Mouse (Mus musculus) forebrain, embryonic 10.5 days (tissue): Measurements from ENCODE around the gene Fam217a. TPM values are rescaled to one million over a fixed set of nuclear protein-coding genes. Genes with fewer than 3 reads are reported as not detected.
A peak's percentile ranks its signal among the peaks of the same experiment; 100 is the strongest.
"Not testable (repeated sequence)": the region's sequence is repeated elsewhere in the genome, so short reads cannot be mapped to it uniquely, and the experiment has no call there.

Experiments used
- DNase-seq: peaks from one replicate; pipeline ENCODE4 v3.0.0-alpha.2; 2017; ENCODE audit warnings: low spot score; ENCODE audit errors: extremely low spot score
- H3K27ac ChIP-seq: fragments of 300-500 bp; sonication (generic); 2 replicates; pipeline ENCODE4 v1.5.1; 2016; ENCODE audit warnings: mild to moderate bottlenecking
- H3K27me3 ChIP-seq: fragments of 300-500 bp; sonication (generic); 2 replicates; pipeline ENCODE4 v1.6.1; 2016; ENCODE audit warnings: mild to moderate bottlenecking; ENCODE audit not compliant: poor library complexity, severe bottlenecking
- H3K36me3 ChIP-seq: fragments of 300-500 bp; sonication (generic); replicated peaks from 2 replicates; pipeline ENCODE4 v1.6.1; 2016; ENCODE audit warnings: mild to moderate bottlenecking, moderate library complexity
- H3K4me1 ChIP-seq: fragments of 300-500 bp; sonication (generic); 2 replicates; pipeline ENCODE4 v1.6.1; 2016
- H3K4me3 ChIP-seq: fragments of 300-500 bp; sonication (generic); 2 replicates; pipeline ENCODE4 v1.5.1; 2016; ENCODE audit warnings: mild to moderate bottlenecking, moderate library complexity
- H3K9me3 ChIP-seq: fragments of 300-500 bp; sonication (generic); 2 replicates; pipeline ENCODE4 v1.6.1; 2016; ENCODE audit warnings: mild to moderate bottlenecking, moderate library complexity
- WGBS: fragments of 180-500 bp; shearing (Covaris S2); methylation state at CpG from one replicate; pipeline ENCODE4 v1.1.7; 2016; 5-methylcytosine and 5-hydroxymethylcytosine counted together
- polyA plus RNA-seq: library from polyadenylated mRNA; unstranded; fragments of >200 nt; fragmentation: Nextera tagmentation; extraction: Ambion mirVana; gene quantifications from 2 replicates; pipeline ENCODE4 v1.2.1, GENCODE M21; 2016

The Fam217a gene
- polyA plus RNA-seq, 1 experiment from 2014 or later = 0.45 TPM

DNA sequence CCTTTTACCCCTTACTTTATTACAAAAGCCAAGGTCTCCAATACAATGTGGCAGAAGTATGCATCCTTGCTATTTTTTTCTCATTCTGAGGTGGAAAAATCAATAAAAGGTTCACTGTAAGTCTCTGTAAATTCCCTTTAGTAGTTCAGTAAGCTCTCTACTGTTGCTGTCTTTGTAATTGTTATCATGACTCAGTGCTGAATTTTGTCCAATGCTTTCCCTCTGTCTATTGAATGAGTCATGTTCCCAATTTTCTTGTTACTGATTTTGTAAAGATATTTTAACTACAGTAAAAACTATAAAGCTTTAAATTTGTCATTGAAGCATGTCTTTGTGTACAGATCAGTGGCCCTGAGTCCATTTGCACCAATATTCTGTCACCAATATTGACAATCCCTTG, 18.3 kb upstream of the Fam217a start:
- no peaks in the 10 kb centered on the region for H3K4me1 ChIP-seq
- H3K27me3 ChIP-seq = no peaks in the 10 kb centered on the region
- H3K9me3 ChIP-seq = no peaks in the 10 kb centered on the region
- no peaks in the 10 kb centered on the region for H3K36me3 ChIP-seq
- no peak for DNase-seq
- no peak overlapping the region for H3K27ac ChIP-seq
- no peak overlapping the region for H3K4me3 ChIP-seq

DNA sequence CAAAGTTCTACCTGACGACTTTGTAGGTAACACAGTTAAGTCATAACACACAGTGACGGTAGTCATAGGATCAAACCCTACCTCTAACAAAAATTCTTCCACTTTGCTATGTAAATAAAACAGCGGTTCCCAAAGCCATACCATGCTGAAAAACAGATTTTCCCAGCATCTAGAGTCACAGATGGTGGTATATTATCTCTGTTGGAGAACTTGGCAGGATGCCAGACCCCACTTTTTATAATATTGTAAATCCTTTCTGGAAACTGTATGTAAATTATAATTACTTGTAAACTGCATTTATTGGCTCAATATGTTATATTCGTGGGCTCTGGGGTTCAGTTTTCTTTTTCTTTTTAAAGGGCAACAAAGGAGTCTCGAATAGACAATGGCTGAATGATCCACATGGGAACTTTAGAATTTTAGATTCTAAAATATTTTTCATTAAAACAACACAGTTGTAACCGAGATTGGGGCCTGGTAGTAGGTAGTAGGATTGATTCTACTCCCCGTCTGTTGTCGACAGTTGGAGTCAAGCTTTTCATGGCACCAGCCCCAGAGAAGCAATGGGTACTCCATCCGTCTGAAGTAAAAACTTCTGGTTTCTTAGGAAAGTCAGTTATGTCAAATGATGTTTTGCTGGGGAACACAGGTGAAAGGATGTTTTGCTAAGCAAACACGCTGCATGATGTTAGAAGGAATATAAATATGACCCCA, 11.0 kb upstream of the Fam217a start:
- Histone ChIP-seq H3K4me1 (no peaks in the 10 kb centered on the region), H3K4me3 (no peak overlapping the region)
- WGBS = 88% methylated on average over 10 of the region's 10 CpGs

GRCm38 (mm10) chr13:34916520-34917167, 7.5 kb downstream of the Fam217a start:
- Histone ChIP-seq H3K4me1 (peaks cover 10% of the 10 kb centered on the region), H3K9me3 (no peaks in the 10 kb centered on the region), H3K36me3 (no peaks in the 10 kb centered on the region), H3K27me3 (no peaks in the 10 kb centered on the region), H3K4me3 (peak overlapping the region; percentile 39), H3K27ac (peak overlapping the region; percentile 75)
- peak; percentile 30 for DNase-seq
- 55% methylated on average over 37 of the region's 37 CpGs for WGBS

More for the DNA sequence above, 11.0 kb upstream of the Fam217a start:
- Histone ChIP-seq H3K36me3 (no peaks in the 10 kb centered on the region), H3K27ac (no peak overlapping the region), H3K27me3 (no peaks in the 10 kb centered on the region), H3K9me3 (no peaks in the 10 kb centered on the region)
- no peak for DNase-seq

- no peak overlapping the region for H3K27ac ChIP-seq
- 89% methylated on average over 9 of the region's 9 CpGs for WGBS
- peaks cover 10% of the 10 kb centered on the region for H3K4me1 ChIP-seq
- no peak overlapping the region for H3K4me3 ChIP-seq
- no peaks in the 10 kb centered on the region for H3K27me3 ChIP-seq
- no peaks in the 10 kb centered on the region for H3K9me3 ChIP-seq
- no peak for DNase-seq
- H3K36me3 ChIP-seq = no peaks in the 10 kb centered on the region
These were observed 9.5 kb downstream of the Fam217a start for GRCm38 (mm10) chr13:34914614-34915013.

DNA sequence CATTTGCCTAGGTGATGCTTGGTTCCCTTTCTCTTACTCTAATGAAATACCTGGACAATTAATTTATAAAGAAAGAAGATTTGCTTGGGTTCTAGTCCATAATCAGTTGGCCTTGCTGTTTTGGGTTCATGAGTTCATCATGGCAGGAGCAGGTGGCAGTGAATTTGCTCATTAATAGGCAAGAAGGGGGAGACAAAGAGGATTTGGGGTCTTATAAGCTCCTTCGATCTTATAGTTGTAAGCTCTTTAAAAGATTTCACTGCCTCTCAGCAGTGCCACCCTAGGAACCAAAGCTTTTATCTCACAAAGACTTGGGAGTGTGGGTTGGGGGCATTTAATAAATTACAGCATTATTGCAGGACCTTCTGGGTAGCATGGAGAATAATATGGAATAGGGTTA, 31.2 kb downstream of the Fam217a start:
- no peaks in the 10 kb centered on the region for H3K4me1 ChIP-seq
- H3K36me3 ChIP-seq = peaks cover 100% of the 10 kb centered on the region
- H3K27me3 ChIP-seq = no peaks in the 10 kb centered on the region
- H3K9me3 ChIP-seq = no peaks in the 10 kb centered on the region
- H3K4me3 ChIP-seq = no peak overlapping the region
- DNase-seq = no peak
- WGBS = 60% methylated on average over 1 of the region's 1 CpGs
- no peak overlapping the region for H3K27ac ChIP-seq

DNA sequence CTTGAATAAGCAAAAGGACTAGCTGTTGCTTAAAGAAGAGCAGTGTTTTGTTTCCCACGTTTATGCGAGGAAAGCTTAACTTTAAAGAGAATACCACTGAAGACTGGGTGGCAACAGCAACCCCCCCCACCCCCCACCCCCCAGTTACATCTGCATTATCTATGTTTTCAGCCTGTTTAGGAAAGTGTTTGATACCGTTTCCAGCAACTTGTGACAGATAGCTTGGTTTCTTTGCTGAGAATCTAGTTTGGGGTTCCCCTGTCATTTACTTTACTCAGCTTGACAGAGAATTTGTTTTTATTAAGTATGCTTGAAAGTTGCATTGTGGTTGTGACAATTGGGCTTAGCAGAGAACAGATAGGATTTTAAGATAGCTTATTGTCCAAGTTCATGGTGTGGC, 47.6 kb downstream of the Fam217a start:
- Histone ChIP-seq H3K27ac (peak overlapping the region; percentile 99; the same call in 1 of the 2 replicates), H3K4me3 (peak overlapping the region; percentile 97), H3K36me3 (peaks cover 20% of the 10 kb centered on the region), H3K4me1 (peaks cover 30% of the 10 kb centered on the region), H3K27me3 (no peaks in the 10 kb centered on the region), H3K9me3 (no peaks in the 10 kb centered on the region)
- DNase-seq = no peak
- 20% methylated on average over 3 of the region's 3 CpGs for WGBS

GRCm38 (mm10) chr13:34875741-34876445, 48.2 kb downstream of the Fam217a start:
- H3K36me3 ChIP-seq = peaks cover 14% of the 10 kb centered on the region
- peaks cover 30% of the 10 kb centered on the region for H3K4me1 ChIP-seq
- H3K27ac ChIP-seq = peak overlapping the region; percentile 99
- H3K9me3 ChIP-seq = no peaks in the 10 kb centered on the region
- under 1% methylated on average over 50 of the region's 50 CpGs for WGBS
- DNase-seq = no peak
- no peaks in the 10 kb centered on the region for H3K27me3 ChIP-seq
- peak overlapping the region; percentile 97 for H3K4me3 ChIP-seq

GRCm38 (mm10) chr13:34875166-34875710, 48.9 kb downstream of the Fam217a start, which contains the start of gene Prpf4b:
Gene Prpf4b (plus strand): TSS chr13:34875302.
- peak; percentile 92 for DNase-seq
- Histone ChIP-seq H3K27ac (peak within 1 kb of the TSS; percentile 99), H3K4me3 (peak within 1 kb of the TSS; percentile 97), H3K4me1 (peaks cover 30% of the 10 kb centered on the region), H3K27me3 (no peaks in the 10 kb centered on the region), H3K36me3 (peaks cover 11% of the 10 kb centered on the region), H3K9me3 (no peaks in the 10 kb centered on the region)
- 1% methylated on average over 40 of the region's 40 CpGs for WGBS

DNA sequence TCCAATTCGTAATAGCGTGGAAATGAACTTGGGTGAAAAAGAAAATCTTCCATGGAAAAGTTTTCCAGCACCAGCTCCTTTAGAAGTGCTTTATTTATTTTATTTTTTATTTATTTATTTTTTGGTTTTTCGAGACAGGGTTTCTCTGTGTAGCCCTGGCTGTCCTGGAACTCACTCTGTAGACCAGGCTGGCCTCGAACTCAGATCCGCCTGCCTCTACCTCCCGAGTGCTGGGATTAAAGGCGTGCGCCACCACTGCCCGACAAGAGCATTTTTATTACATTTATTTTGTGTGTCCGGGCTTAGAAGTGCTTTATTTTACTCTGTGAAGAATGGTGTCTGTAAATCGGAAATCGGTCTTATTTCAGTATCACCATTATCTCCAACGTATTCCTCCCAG, 49.4 kb downstream of the Fam217a start:
- H3K27ac ChIP-seq = peak overlapping the region; percentile 99
- peak overlapping the region; percentile 97 for H3K4me3 ChIP-seq
- not testable (repeated sequence) for H3K27me3 ChIP-seq, H3K36me3 ChIP-seq, H3K9me3 ChIP-seq, DNase-seq
- WGBS = 26% methylated on average over 13 of the region's 13 CpGs
- peaks cover 30% of the 10 kb centered on the region for H3K4me1 ChIP-seq

GRCm38 (mm10) chr13:34873801-34874681, 50.1 kb downstream of the Fam217a start:
- Histone ChIP-seq H3K9me3 (no peaks in the 10 kb centered on the region), H3K27me3 (no peaks in the 10 kb centered on the region), H3K4me1 (peaks cover 30% of the 10 kb centered on the region), H3K36me3 (peaks cover 3% of the 10 kb centered on the region), H3K4me3 (peak overlapping the region; percentile 97), H3K27ac (peak overlapping the region; percentile 99)
- peak; percentile 94 for DNase-seq
- 3% methylated on average over 45 of the region's 45 CpGs for WGBS

- H3K9me3 ChIP-seq = no peaks in the 10 kb centered on the region
- peak; percentile 22 for DNase-seq
- no peak overlapping the region for H3K4me3 ChIP-seq
- H3K27me3 ChIP-seq = no peaks in the 10 kb centered on the region
- 46% methylated on average over 7 of the region's 7 CpGs for WGBS
- H3K36me3 ChIP-seq = no peaks in the 10 kb centered on the region
- H3K27ac ChIP-seq = no peak overlapping the region
- H3K4me1 ChIP-seq = no peaks in the 10 kb centered on the region
These were observed 59.5 kb downstream of the Fam217a start for GRCm38 (mm10) chr13:34864420-34865169.
